Mouse (Mus musculus) embryonic facial prominence, embryonic 11.5 days (tissue): ENCODE results near the gene Glis2. TPM values are rescaled to one million over a fixed set of nuclear protein-coding genes. Genes with fewer than 3 reads are reported as not detected.
A peak's percentile ranks its signal among the peaks of the same experiment; 100 is the strongest.

Experiments
- ATAC-seq: fragments of 200-750 bp; cut with Nextera tagmentation; replicated peaks from 2 replicates; pipeline ENCODE4 v1.8.0; 2017; ENCODE audit warnings: low read depth; ENCODE audit not compliant: insufficient number of reproducible peaks, low FRiP score, low TSS enrichment
- DNase-seq: peaks from one replicate; pipeline ENCODE4 v3.0.0-alpha.2; 2015; ENCODE audit warnings: low spot score
- H3K27ac ChIP-seq: fragments of 300-500 bp; sonication (generic); replicated peaks from 2 replicates; pipeline ENCODE4 v1.5.1; 2014; ENCODE audit warnings: mild to moderate bottlenecking, low read depth, low read length, control low read depth
- H3K27me3 ChIP-seq: fragments of 300-500 bp; sonication (generic); 2 replicates; pipeline ENCODE4 v1.6.1; 2014; ENCODE audit warnings: mild to moderate bottlenecking, low read length, moderate library complexity, mixed read lengths; ENCODE audit not compliant: control insufficient read depth, insufficient read depth
- H3K36me3 ChIP-seq: fragments of 300-500 bp; sonication (generic); replicated peaks from 2 replicates; pipeline ENCODE4 v1.6.1; 2014; ENCODE audit warnings: low read depth, mild to moderate bottlenecking, low read length, moderate library complexity, mixed read lengths; ENCODE audit not compliant: control insufficient read depth, insufficient read depth
- H3K4me1 ChIP-seq: fragments of 300-500 bp; sonication (generic); 2 replicates; pipeline ENCODE4 v1.6.1; 2014; ENCODE audit warnings: low read length, mixed read lengths; ENCODE audit not compliant: control insufficient read depth, insufficient read depth
- H3K4me2 ChIP-seq: fragments of 300-500 bp; sonication (generic); 2 replicates; pipeline ENCODE4 v1.6.1; 2014; ENCODE audit warnings: low read depth, mild to moderate bottlenecking, control low read depth, low read length, moderate library complexity
- H3K4me3 ChIP-seq: fragments of 300-500 bp; sonication (generic); 2 replicates; pipeline ENCODE4 v1.5.1; 2014; ENCODE audit warnings: low read depth, low read length, control low read depth
- H3K9ac ChIP-seq: fragments of 300-500 bp; sonication (generic); replicated peaks from 2 replicates; pipeline ENCODE4 v1.6.1; 2014; ENCODE audit warnings: mild to moderate bottlenecking, control low read depth, low read length
- H3K9me3 ChIP-seq: fragments of 300-500 bp; sonication (generic); replicated peaks from 2 replicates; pipeline ENCODE4 v1.6.1; 2016; ENCODE audit warnings: mild to moderate bottlenecking, low read length, inconsistent platforms, mixed read lengths; ENCODE audit not compliant: control insufficient read depth
- WGBS: fragments of 180-500 bp; shearing (Covaris S2); extraction: QIAGEN DNeasy Blood & Tissue Kit; methylation state at CpG from one replicate; pipeline ENCODE4 v1.1.7; 2014; 5-methylcytosine and 5-hydroxymethylcytosine counted together
- polyA plus RNA-seq: library from polyadenylated mRNA; unstranded; fragments of >200 nt; fragmentation: Nextera tagmentation; extraction: Ambion mirVana; gene quantifications from 2 replicates; pipeline ENCODE4 v1.2.1, GENCODE M21; 2014

The Glis2 gene
- polyA plus RNA-seq, 1 experiment from 2014 or later, result 19.9 TPM

DNA sequence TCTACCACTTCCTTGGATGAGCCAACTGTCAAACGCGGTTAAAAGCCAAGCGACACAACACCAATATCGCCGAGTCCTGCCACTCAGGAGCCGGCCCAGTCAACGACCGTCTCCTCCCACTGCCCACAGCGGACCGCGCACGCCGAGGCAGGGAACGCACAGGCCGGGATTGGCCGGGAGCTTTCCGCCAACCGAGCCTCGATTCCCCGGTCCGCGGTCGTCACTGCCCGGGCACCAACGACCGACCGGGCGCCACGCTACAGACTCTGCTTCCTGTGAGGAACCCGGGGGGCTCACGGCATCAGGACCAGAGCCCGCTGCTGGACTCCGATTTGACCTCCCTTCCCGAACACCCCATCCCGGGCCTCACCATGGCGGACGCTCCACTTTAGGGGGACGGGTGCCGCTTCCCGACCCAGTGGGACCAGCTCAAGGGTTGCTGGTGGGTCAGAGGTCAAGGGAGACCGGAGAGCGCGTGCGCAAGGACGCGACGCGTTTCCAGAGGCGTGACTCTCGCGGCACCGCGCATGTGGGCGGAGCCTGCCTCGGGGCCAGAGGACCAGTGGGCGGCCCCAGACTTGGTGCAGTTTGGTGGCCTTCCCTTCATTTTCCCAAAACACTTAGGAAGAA lies 30.1 kb downstream of the Glis2 start, which contains the start of gene Pam16:
Gene Pam16, minus strand, starts transcription at position 508 of the 630 bp plus-strand sequence.
- peak; percentile 79 for ATAC-seq
- WGBS, result under 1% methylated on average over 55 of the region's 56 CpGs
- peak within 1 kb of the TSS; percentile 47; the same call in 1 of the 2 replicates for H3K27ac ChIP-seq

DNA sequence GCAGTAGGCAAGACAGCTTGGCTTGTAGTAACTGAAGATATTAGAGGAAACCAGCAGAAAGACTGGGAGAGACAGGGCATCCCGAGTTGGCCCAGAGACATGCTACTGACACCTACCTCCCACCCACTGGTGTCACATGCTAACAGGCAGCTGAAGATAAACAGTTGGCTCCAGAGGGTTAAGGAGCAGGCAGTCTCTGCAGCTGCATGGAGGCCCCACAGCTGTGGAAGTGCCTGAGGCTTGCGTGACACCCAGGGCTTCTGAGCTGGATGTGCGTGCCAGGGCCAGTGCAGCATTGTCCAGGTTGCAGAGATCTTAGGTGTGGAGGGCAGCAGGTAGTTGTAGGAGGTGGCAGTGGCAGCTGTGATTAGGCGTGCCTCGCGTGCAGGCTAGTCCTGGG lies 32.6 kb downstream of the Glis2 start:
- WGBS, result 87% methylated on average over 6 of the region's 6 CpGs
- H3K27ac ChIP-seq, result no peak overlapping the region
- DNase-seq, result no peak
- ATAC-seq, result no peak
- H3K36me3 ChIP-seq, result no peaks in the 10 kb centered on the region; the same call in 1 of the 2 replicates
- no peak overlapping the region for H3K9ac ChIP-seq
- H3K9me3 ChIP-seq, result no peaks in the 10 kb centered on the region
- H3K27me3 ChIP-seq, result no peaks in the 10 kb centered on the region
- H3K4me1 ChIP-seq, result no peaks in the 10 kb centered on the region
- H3K4me2 ChIP-seq, result no peak overlapping the region
- no peak overlapping the region for H3K4me3 ChIP-seq

More for the DNA sequence above, 30.1 kb downstream of the Glis2 start, which contains the start of gene Pam16:
- peak within 1 kb of the TSS; percentile 87 for H3K9ac ChIP-seq
- DNase-seq, result peak; percentile 95
- H3K4me2 ChIP-seq, result peak within 1 kb of the TSS; percentile 75
- H3K36me3 ChIP-seq, result no peaks in the 10 kb centered on the region; the same call in 1 of the 2 replicates
- H3K27me3 ChIP-seq, result no peaks in the 10 kb centered on the region
- H3K9me3 ChIP-seq, result no peaks in the 10 kb centered on the region
- no peaks in the 10 kb centered on the region for H3K4me1 ChIP-seq
- peak within 1 kb of the TSS; percentile 72 for H3K4me3 ChIP-seq

DNA sequence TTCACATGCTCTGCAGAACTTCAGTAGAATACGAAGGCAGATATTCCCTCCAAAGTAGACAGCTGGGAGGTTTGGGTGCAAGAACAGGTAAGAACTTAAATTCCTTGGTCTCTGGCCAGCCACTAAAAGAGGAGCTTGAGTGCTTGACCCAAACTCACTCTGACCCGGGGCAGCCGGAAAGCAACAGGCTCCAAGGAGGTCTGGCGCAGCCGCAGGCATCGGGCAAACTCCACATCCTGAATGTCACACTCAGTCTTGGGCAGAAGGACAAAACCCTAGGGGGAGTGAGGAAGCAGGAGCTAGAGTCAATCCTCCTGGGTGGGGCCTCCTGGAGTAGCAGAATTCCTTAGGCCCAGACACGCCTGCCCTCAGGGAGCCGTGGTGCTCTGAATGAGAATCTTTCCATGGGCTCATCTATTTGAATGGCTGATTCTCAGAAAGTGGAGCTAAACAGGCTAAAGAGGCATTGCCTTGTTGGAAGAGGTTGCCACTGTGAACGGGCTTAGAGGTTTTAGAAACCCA lies 34.4 kb downstream of the Glis2 start:
- H3K9ac ChIP-seq, result no peak overlapping the region
- H3K4me3 ChIP-seq, result no peak overlapping the region
- DNase-seq (no peak), ATAC-seq (no peak)
- no peaks in the 10 kb centered on the region for H3K4me1 ChIP-seq
- no peaks in the 10 kb centered on the region for H3K9me3 ChIP-seq
- no peak overlapping the region for H3K4me2 ChIP-seq
- H3K27ac ChIP-seq, result no peak overlapping the region
- 89% methylated on average over 9 of the region's 9 CpGs for WGBS
- H3K27me3 ChIP-seq, result no peaks in the 10 kb centered on the region
- no peaks in the 10 kb centered on the region; the same call in 1 of the 2 replicates for H3K36me3 ChIP-seq

DNA sequence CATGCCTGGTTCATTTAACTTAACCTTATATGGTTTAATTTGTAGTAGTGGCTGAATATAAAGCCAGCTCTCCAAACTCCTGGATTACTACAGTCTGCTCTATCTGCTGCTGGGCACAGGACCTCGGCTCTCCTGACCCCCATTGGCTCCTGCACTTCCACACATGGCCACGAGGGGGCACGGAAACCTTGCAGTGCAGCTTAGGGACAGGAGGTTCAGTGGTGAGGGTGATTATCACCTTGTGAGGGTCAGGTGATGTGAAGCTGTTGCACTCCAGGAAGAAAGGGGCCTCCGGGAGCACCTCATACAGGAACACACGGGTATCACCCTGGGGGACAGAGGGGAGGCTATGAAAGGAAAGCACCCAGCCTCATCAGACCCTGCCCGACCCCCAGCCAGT lies 35.4 kb downstream of the Glis2 start:
- no peak overlapping the region for H3K4me3 ChIP-seq
- H3K9ac ChIP-seq, result no peak overlapping the region
- H3K4me1 ChIP-seq, result no peaks in the 10 kb centered on the region
- H3K27ac ChIP-seq, result no peak overlapping the region
- no peak overlapping the region for H3K4me2 ChIP-seq
- peak; percentile 88 for DNase-seq
- H3K27me3 ChIP-seq, result no peaks in the 10 kb centered on the region
- no peaks in the 10 kb centered on the region; the same call in 1 of the 2 replicates for H3K36me3 ChIP-seq
- peak; percentile 36; the same call in 1 of the 2 replicates for ATAC-seq
- H3K9me3 ChIP-seq, result no peaks in the 10 kb centered on the region
- 24% methylated on average over 6 of the region's 6 CpGs for WGBS

DNA sequence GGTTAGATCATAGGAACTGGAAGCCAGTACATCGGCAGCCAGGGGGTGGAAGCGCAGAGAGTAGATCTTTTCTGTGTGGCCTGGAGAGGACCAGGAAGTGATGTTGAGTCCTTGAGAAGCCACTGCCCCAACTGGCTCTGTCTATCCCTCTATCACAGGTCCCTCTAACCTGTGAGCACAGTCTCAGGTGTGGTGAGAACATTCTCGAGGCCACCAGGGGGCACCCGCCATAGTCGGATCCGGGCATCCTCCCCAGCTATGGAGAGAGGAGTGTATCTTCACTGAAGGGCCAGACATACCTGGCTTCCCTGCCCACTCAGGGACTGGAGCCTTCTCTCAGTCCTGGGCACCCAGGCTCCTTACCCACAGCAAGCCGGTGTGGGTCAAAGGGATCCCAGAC lies 37.5 kb downstream of the Glis2 start:
- Histone ChIP-seq H3K36me3 (no peaks in the 10 kb centered on the region; the same call in 1 of the 2 replicates), H3K4me2 (no peak overlapping the region), H3K9me3 (no peaks in the 10 kb centered on the region), H3K4me3 (no peak overlapping the region), H3K27me3 (no peaks in the 10 kb centered on the region), H3K27ac (no peak overlapping the region), H3K4me1 (no peaks in the 10 kb centered on the region), H3K9ac (no peak overlapping the region)
- 44% methylated on average over 7 of the region's 7 CpGs for WGBS
- ATAC-seq (peak; percentile 24; the same call in 1 of the 2 replicates), DNase-seq (peak; percentile 77)

DNA sequence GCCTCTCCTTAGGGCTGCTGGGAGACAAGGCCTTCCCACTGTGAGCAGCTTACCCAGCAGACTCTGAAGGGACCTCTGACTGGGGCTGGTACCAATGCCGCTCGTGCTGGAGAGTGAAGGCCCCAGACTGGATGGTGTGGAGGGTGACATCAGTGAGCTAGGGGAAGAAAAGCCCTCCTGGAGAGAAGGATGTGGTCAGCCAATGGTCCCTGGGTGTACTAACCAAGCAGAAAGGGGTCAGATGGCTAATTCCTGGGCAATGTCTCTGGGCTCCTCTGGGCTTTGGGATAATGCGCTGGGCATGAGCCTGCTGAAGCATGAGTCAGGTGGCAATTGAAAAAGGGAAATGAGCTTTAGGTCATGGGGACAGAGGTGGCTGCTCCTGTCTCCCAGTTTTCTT lies 39.1 kb downstream of the Glis2 start:
- Histone ChIP-seq H3K9me3 (no peaks in the 10 kb centered on the region), H3K27ac (no peak overlapping the region)
- 85% methylated on average over 3 of the region's 3 CpGs for WGBS

DNA sequence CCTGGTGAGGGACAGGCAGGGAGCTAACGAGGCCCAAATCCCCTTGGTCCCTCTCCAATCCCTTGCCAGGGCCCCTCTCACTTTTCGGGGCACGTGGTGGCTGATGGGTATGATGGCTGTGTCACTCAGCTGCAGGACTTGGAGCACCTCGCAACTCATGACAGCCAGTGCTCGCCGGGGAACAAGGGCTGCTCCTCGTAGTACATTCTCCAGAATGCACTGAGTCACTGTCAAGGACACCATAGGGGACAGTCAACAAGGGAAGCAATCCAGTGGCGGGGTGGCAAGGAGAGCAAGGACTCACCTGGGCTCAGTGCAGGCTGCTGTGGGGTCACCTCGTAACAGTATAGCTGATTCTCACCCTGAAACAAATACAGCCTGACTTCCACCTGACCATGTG lies 40.2 kb downstream of the Glis2 start:
- H3K27ac ChIP-seq, result no peak overlapping the region
- H3K9me3 ChIP-seq, result no peaks in the 10 kb centered on the region
- no peak overlapping the region for H3K4me2 ChIP-seq
- ATAC-seq (no peak), DNase-seq (no peak)
- H3K27me3 ChIP-seq, result no peaks in the 10 kb centered on the region
- H3K4me3 ChIP-seq, result no peak overlapping the region
- no peak overlapping the region for H3K9ac ChIP-seq
- no peaks in the 10 kb centered on the region for H3K4me1 ChIP-seq
- no peaks in the 10 kb centered on the region for H3K36me3 ChIP-seq
- 93% methylated on average over 9 of the region's 9 CpGs for WGBS

More for the DNA sequence above, 39.1 kb downstream of the Glis2 start:
- ATAC-seq (no peak), DNase-seq (no peak)
- Histone ChIP-seq H3K9ac (no peak overlapping the region), H3K27me3 (no peaks in the 10 kb centered on the region), H3K4me2 (no peak overlapping the region), H3K4me3 (no peak overlapping the region), H3K4me1 (no peaks in the 10 kb centered on the region), H3K36me3 (no peaks in the 10 kb centered on the region)

DNA sequence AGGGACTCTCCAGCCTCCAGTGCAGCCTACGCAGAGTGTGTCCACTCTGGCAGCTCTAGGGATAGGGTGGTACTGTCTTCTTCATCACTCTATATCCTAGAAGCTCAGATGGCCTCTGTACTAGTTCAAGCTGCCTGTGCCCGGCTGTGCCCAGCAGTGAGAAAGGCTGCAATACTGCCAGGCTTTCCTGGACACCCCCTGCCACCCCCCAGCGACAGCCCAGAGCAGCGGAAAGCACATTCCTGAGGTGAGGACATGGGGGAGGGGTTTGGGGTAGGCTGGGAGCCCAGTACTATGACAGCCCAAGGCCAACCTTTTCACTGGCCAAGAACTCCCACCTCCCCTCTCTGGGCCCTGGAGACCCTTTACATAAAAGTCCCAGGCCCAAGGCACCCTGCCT lies 41.2 kb downstream of the Glis2 start:
- no peaks in the 10 kb centered on the region for H3K27me3 ChIP-seq
- H3K9ac ChIP-seq, result 0 out of 2 replicates have a peak overlapping the region, but pooled peaks have one; percentile 9
- H3K4me2 ChIP-seq, result no peak overlapping the region
- DNase-seq (no peak), ATAC-seq (no peak)
- no peaks in the 10 kb centered on the region for H3K9me3 ChIP-seq
- H3K4me1 ChIP-seq, result no peaks in the 10 kb centered on the region
- no peak overlapping the region for H3K27ac ChIP-seq
- no peaks in the 10 kb centered on the region for H3K36me3 ChIP-seq
- 68% methylated on average over 4 of the region's 4 CpGs for WGBS
- H3K4me3 ChIP-seq, result no peak overlapping the region
